Mouse (Mus musculus) ES-Bruce4 (cell line): ENCODE data around the gene Gfod1.

Experiments used
- CTCF ChIP-seq: IDR thresholded peaks from one replicate; pipeline ENCODE4 v1.8.1; 2011; ENCODE audit warnings: low read depth, low read length
- POLR2A ChIP-seq: IDR thresholded peaks from one replicate; pipeline ENCODE4 v1.8.1; 2011; ENCODE audit warnings: low read length; ENCODE audit not compliant: insufficient read depth

GRCm38 (mm10) chr13:43289076-43289475 lies 14.9 kb downstream of the Gfod1 start:
- TF ChIP-seq CTCF, result no peak
- no peak for TF ChIP-seq POLR2A
